35 mouse cellular contexts compared by ENCODE assay signal in the genomic region with DNA sequence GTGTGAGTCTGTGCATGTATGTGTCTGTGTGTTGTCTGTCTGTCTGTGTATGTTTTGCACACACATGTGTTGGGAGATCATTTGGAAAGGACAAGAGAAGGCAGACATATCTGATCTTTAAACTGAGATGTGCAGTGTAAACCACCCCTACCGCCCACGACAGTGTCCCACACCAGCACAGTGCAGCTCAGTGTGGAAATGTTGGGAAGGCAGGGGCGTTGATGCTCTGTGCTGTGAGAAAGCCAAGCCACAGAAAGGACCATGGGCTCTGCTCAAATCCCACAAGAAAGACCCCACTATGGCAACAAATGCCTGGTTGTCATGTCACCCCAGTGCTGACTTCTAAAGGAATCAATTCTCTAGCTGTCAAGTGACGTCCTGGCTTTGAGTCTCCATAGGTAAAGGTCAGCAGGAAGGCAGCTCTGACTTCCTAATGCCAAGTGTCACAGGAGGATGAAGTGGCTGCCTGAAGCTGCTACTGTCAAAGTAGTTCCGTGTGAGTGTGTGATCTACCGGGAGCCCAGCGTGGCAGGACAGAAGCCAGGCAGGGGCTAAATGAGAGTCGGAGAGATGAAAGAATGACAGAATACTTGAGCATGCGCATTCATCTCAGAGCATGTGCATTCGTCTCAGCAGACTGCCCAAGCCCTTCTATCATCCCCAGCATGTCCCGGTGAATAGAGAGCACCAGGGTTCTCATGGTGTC. TPM values are rescaled to one million over a fixed set of nuclear protein-coding genes. Genes with fewer than 3 reads are reported as not detected.
DNase-seq lines count a peak whose midpoint lies in the region; ATAC-seq and TF ChIP-seq lines count a peak whose summit lies in the region.
"Had no signal": no experiment of that assay in that cellular context is flagged by ENCODE, and none has a peak within 500 bp of the region (broad histone marks: within the 10 kb centered on the region; RNA-seq: fewer than 3 reads in every experiment).

No protein-coding gene starts in this region.

- no peak for TF ChIP-seq CTCF in testis, adult 2 months (IDR thresholded peaks at IDR 0.05; ENCODE audit: control insufficient read depth, insufficient read depth, insufficient replicate concordance, low read depth, low read length)
- no peak for TF ChIP-seq CTCF in midbrain, postnatal 0 days (IDR thresholded peaks at IDR 0.05)

- H3K4me1 ChIP-seq in forebrain, embryonic 15.5 days: no peaks in the 10 kb centered on the region
- no peaks in the 10 kb centered on the region for H3K4me1 ChIP-seq in forebrain, embryonic 10.5 days
- no peaks in the 10 kb centered on the region for H3K4me1 ChIP-seq in hindbrain, embryonic 12.5 days
- H3K4me1 ChIP-seq in hindbrain, embryonic 10.5 days (replicated peaks): peaks cover 7% of the 10 kb centered on the region; the same call in 1 of the 2 replicates
- H3K4me1 ChIP-seq in testis, adult 2 months (ENCODE audit: control insufficient read depth, insufficient read depth, low read length): peaks cover 4% of the 10 kb centered on the region
- H3K4me1 ChIP-seq in midbrain, postnatal 0 days (ENCODE audit: insufficient read depth, low read length): no peaks in the 10 kb centered on the region
- H3K4me1 ChIP-seq: embryonic facial prominence, embryonic 13.5 days; forebrain, embryonic 12.5 days; intestine, embryonic 15.5 days; limb, embryonic 10.5 days; liver, embryonic 13.5 days; neural tube, embryonic 15.5 days had no signal

- TF ChIP-seq POLR2A in testis, adult 2 months (IDR thresholded peaks at IDR 0.05; ENCODE audit: control insufficient read depth, low read depth, low read length): no peak

- H3K4me3 ChIP-seq in forebrain, embryonic 15.5 days: no peak overlapping the region
- H3K4me3 ChIP-seq in forebrain, embryonic 10.5 days: no peak overlapping the region
- H3K4me3 ChIP-seq in hindbrain, embryonic 12.5 days: no peak overlapping the region
- no peak overlapping the region for H3K4me3 ChIP-seq in hindbrain, embryonic 10.5 days
- H3K4me3 ChIP-seq in testis, adult 2 months (ENCODE audit: control insufficient read depth, low read depth, low read length): peak overlapping the region; percentile 65
- H3K4me3 ChIP-seq in midbrain, postnatal 0 days (ENCODE audit: low read depth, low read length): 0 out of 2 replicates have a peak overlapping the region, but pooled peaks have one; percentile 2
- H3K4me3 ChIP-seq: embryonic facial prominence, embryonic 13.5 days; forebrain, embryonic 12.5 days; heart, embryonic 15.5 days; intestine, embryonic 15.5 days; layer of hippocampus, adult 2 months; limb, embryonic 10.5 days; limb, embryonic 15.5 days; liver, embryonic 13.5 days; megakaryocyte, embryonic 14.5 days; neural tube, embryonic 15.5 days had no signal

- H3K9ac ChIP-seq in forebrain, embryonic 15.5 days (replicated peaks): no peak overlapping the region
- no peak overlapping the region for H3K9ac ChIP-seq in hindbrain, embryonic 12.5 days
- H3K9ac ChIP-seq in midbrain, postnatal 0 days (replicated peaks; ENCODE audit: low read length, poor library complexity, severe bottlenecking): no peak overlapping the region
- H3K9ac ChIP-seq: embryonic facial prominence, embryonic 13.5 days; forebrain, embryonic 12.5 days; heart, embryonic 15.5 days; intestine, embryonic 15.5 days; limb, embryonic 15.5 days; liver, embryonic 13.5 days; neural tube, embryonic 15.5 days had no signal

- no peak overlapping the region for H3K4me2 ChIP-seq in forebrain, embryonic 15.5 days (replicated peaks)
- H3K4me2 ChIP-seq in hindbrain, embryonic 12.5 days (replicated peaks): no peak overlapping the region
- H3K4me2 ChIP-seq in midbrain, postnatal 0 days (ENCODE audit: low read depth, low read length, poor library complexity, severe bottlenecking): peak overlapping the region; percentile 35
- H3K4me2 ChIP-seq: embryonic facial prominence, embryonic 13.5 days; forebrain, embryonic 12.5 days; heart, embryonic 15.5 days; intestine, embryonic 15.5 days; limb, embryonic 15.5 days; liver, embryonic 13.5 days; neural tube, embryonic 15.5 days had no signal

- DNase-seq in forebrain, embryonic 10.5 days (ENCODE audit: extremely low spot score, low spot score): no peak
- DNase-seq in hindbrain, embryonic 10.5 days (ENCODE audit: low spot score): no peak
- no peak for DNase-seq in testis, postnatal 10 days (ENCODE audit: low spot score)
- DNase-seq in midbrain, postnatal 0 days (ENCODE audit: low spot score): no peak
- no peak for DNase-seq in ovary, postnatal 14 days (ENCODE audit: low spot score)
- DNase-seq: adrenal gland, postnatal 10 days; cerebellum, adult 11-12 months; cerebellum, postnatal 10 days; gastrocnemius, postnatal 14 days; heart, adult 18-20 months; kidney, adult 2 months; kidney, postnatal 36 days; layer of hippocampus, postnatal 36 days; liver, embryonic 13.5 days; lung, adult 18-20 months; lung, postnatal 4 days; right cerebral cortex, postnatal 25 days; spleen, adult 18-20 months; thymus, adult 2 months; thymus, postnatal 36 days had no signal

- 71% methylated on average over 11 of the region's 11 CpGs for WGBS in forebrain, embryonic 15.5 days
- WGBS in forebrain, embryonic 10.5 days: 83% methylated on average over 11 of the region's 11 CpGs
- 52% methylated on average over 11 of the region's 11 CpGs for WGBS in hindbrain, embryonic 12.5 days
- WGBS in hindbrain, embryonic 10.5 days: 67% methylated on average over 11 of the region's 11 CpGs
- WGBS in midbrain, postnatal 0 days: 34% methylated on average over 11 of the region's 11 CpGs

- no peak overlapping the region for H3K27ac ChIP-seq in forebrain, embryonic 15.5 days (replicated peaks)
- no peak overlapping the region for H3K27ac ChIP-seq in forebrain, embryonic 10.5 days
- H3K27ac ChIP-seq in hindbrain, embryonic 12.5 days: no peak overlapping the region
- no peak overlapping the region for H3K27ac ChIP-seq in hindbrain, embryonic 10.5 days
- no peak overlapping the region for H3K27ac ChIP-seq in testis, adult 2 months (ENCODE audit: control insufficient read depth, insufficient read depth, low read depth, low read length)
- H3K27ac ChIP-seq in midbrain, postnatal 0 days (ENCODE audit: low read depth, low read length): no peak overlapping the region
- H3K27ac ChIP-seq: embryonic facial prominence, embryonic 13.5 days; forebrain, embryonic 12.5 days; heart, embryonic 15.5 days; intestine, embryonic 15.5 days; layer of hippocampus, adult 2 months; limb, embryonic 10.5 days; limb, embryonic 15.5 days; liver, embryonic 13.5 days; neural tube, embryonic 15.5 days had no signal

- H3K9me3 ChIP-seq in forebrain, embryonic 15.5 days: no peaks in the 10 kb centered on the region
- H3K9me3 ChIP-seq in forebrain, embryonic 10.5 days: no peaks in the 10 kb centered on the region
- H3K9me3 ChIP-seq in hindbrain, embryonic 12.5 days (replicated peaks): no peaks in the 10 kb centered on the region
- no peaks in the 10 kb centered on the region for H3K9me3 ChIP-seq in hindbrain, embryonic 10.5 days
- H3K9me3 ChIP-seq in midbrain, postnatal 0 days (ENCODE audit: low read length): no peaks in the 10 kb centered on the region
- H3K9me3 ChIP-seq: embryonic facial prominence, embryonic 13.5 days; forebrain, embryonic 12.5 days; G1E; heart, embryonic 15.5 days; intestine, embryonic 15.5 days; limb, embryonic 10.5 days; limb, embryonic 15.5 days; liver, embryonic 13.5 days; megakaryocyte, embryonic 14.5 days; neural tube, embryonic 15.5 days had no signal

- ATAC-seq in forebrain, embryonic 15.5 days (replicated peaks): 0 out of 2 replicates have a peak, but pooled peaks have one; percentile 32
- 0 out of 2 replicates have a peak, but pooled peaks have one; percentile 44 for ATAC-seq in hindbrain, embryonic 12.5 days (ENCODE audit: low FRiP score)
- no peak for ATAC-seq in midbrain, postnatal 0 days (ENCODE audit: low FRiP score)
- ATAC-seq: intestine, embryonic 15.5 days; lung, postnatal 0 days had no signal

- H3K36me3 ChIP-seq in forebrain, embryonic 15.5 days: no peaks in the 10 kb centered on the region
- no peaks in the 10 kb centered on the region for H3K36me3 ChIP-seq in forebrain, embryonic 10.5 days (replicated peaks)
- H3K36me3 ChIP-seq in hindbrain, embryonic 12.5 days: no peaks in the 10 kb centered on the region
- no peaks in the 10 kb centered on the region for H3K36me3 ChIP-seq in hindbrain, embryonic 10.5 days
- H3K36me3 ChIP-seq in testis, adult 2 months (ENCODE audit: control insufficient read depth, insufficient read depth, low read length): no peaks in the 10 kb centered on the region
- no peaks in the 10 kb centered on the region for H3K36me3 ChIP-seq in midbrain, postnatal 0 days (ENCODE audit: insufficient read depth, low read length)
- H3K36me3 ChIP-seq: embryonic facial prominence, embryonic 13.5 days; forebrain, embryonic 12.5 days; G1E; heart, embryonic 15.5 days; intestine, embryonic 15.5 days; limb, embryonic 10.5 days; limb, embryonic 15.5 days; liver, embryonic 13.5 days; neural tube, embryonic 15.5 days had no signal

- H3K27me3 ChIP-seq in forebrain, embryonic 15.5 days: no peaks in the 10 kb centered on the region
- H3K27me3 ChIP-seq in forebrain, embryonic 10.5 days (ENCODE audit: poor library complexity, severe bottlenecking): no peaks in the 10 kb centered on the region
- H3K27me3 ChIP-seq in hindbrain, embryonic 12.5 days: no peaks in the 10 kb centered on the region
- H3K27me3 ChIP-seq in hindbrain, embryonic 10.5 days (ENCODE audit: insufficient read depth, poor library complexity, severe bottlenecking): no peaks in the 10 kb centered on the region
- no peaks in the 10 kb centered on the region for H3K27me3 ChIP-seq in testis, adult 2 months (ENCODE audit: control insufficient read depth, insufficient read depth, low read length)
- no peaks in the 10 kb centered on the region for H3K27me3 ChIP-seq in midbrain, postnatal 0 days (ENCODE audit: insufficient read depth, low read length)
- H3K27me3 ChIP-seq: embryonic facial prominence, embryonic 13.5 days; forebrain, embryonic 12.5 days; heart, embryonic 15.5 days; intestine, embryonic 15.5 days; limb, embryonic 15.5 days; liver, embryonic 13.5 days; neural tube, embryonic 15.5 days; Patski had no signal

RNA-seq across cellular contexts. Expression of a gene that starts 57.8 kb away (rescaled TPM):
- polyA plus RNA-seq in forebrain, embryonic 15.5 days (2015; fragmentation: Nextera tagmentation; extraction: Ambion mirVana): 156 and 163 TPM in 2 replicates
- 120 and 124 TPM in 2 replicates for polyA plus RNA-seq in forebrain, embryonic 10.5 days (2016; fragmentation: Nextera tagmentation; extraction: Ambion mirVana)
- polyA plus RNA-seq in hindbrain, embryonic 12.5 days (2016; fragmentation: Nextera tagmentation; extraction: Ambion mirVana): 146 and 162 TPM in 2 replicates
- polyA plus RNA-seq in hindbrain, embryonic 10.5 days (2016; fragmentation: Nextera tagmentation; extraction: Ambion mirVana): 123 and 136 TPM in 2 replicates
- polyA plus RNA-seq in testis, adult 2 months (2012; rRNA removed): 81.8 and 89.7 TPM in 2 replicates
- total RNA-seq in midbrain, postnatal 0 days (2014; rRNA removed): 91.6 and 129 TPM in 2 replicates
- polyA plus RNA-seq in midbrain, postnatal 0 days (2015; fragmentation: Nextera tagmentation; extraction: Ambion mirVana): 126 and 134 TPM in 2 replicates

Comparison
In these comparisons a context has a peak if more than half of its experiments do, and no peak if none do; other contexts are left out.
1. H3K4me3 ChIP-seq: peak in testis, adult 2 months (single experiment) and midbrain, postnatal 0 days (single experiment); none in forebrain, embryonic 15.5 days (single experiment), forebrain, embryonic 10.5 days (single experiment), hindbrain, embryonic 12.5 days (single experiment) and hindbrain, embryonic 10.5 days (single experiment).